Mouse (Mus musculus) kidney, adult 10 weeks (tissue): Measurements from ENCODE around the gene Bdnf. TPM values are rescaled to one million over a fixed set of nuclear protein-coding genes. Genes with fewer than 3 reads are reported as not detected.

Experiments used
- polyA plus RNA-seq: library from polyadenylated mRNA; stranded (reverse); fragments of 350-450 nt; fragmentation: Illumina TruSeq; extraction: RNeasy Lipid Tissue Mini Kit (QIAGEN cat#74804); gene quantifications from one replicate; pipeline ENCODE4 v1.2.3, GENCODE M21; 2014; ENCODE audit warnings: low read depth, low replicate concordance

Gene Bdnf
- polyA plus RNA-seq: 6.4 TPM

DNA sequence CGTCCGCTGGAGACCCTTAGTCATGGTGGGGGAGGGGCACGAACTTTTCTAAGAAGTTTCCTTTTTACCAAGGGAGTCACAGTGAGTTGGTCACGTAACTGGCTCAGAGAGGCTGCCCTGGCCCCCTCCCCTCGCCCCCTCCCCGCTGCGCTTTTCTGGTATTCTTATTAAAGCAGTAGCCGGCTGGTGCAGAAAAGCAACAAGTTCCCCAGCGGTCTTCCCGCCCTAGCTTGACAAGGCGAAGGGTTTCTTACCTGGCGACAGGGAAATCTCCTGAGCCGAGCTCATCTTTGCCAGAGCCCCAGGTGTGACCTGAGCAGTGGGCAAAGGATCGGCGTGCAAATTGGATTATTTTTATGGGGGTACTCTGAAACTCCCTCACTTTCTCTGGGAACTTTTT is at the start of gene Bdnf:
Gene Bdnf, plus strand, starts transcription at position 169 of the 400 bp plus-strand sequence.

Other genes starting within 250 kb of the Bdnf start
- gene Lin7c, start 216.2 kb downstream of the Bdnf start, polyA plus RNA-seq: 151 TPM
- gene Lgr4, start 242.9 kb downstream of the Bdnf start, polyA plus RNA-seq: 233 TPM